Mouse (Mus musculus) olfactory bulb, adult 2 months (tissue): ENCODE results near the gene Arhgap28.

Experiments
- CTCF ChIP-seq: fragments of 200-500 bp; IDR thresholded peaks from 2 replicates; pipeline ENCODE4 v1.5.1; 2012; ENCODE audit warnings: low read depth, mild to moderate bottlenecking, low read length, moderate library complexity; ENCODE audit not compliant: insufficient read depth
- POLR2A ChIP-seq: fragments of 200-500 bp; IDR thresholded peaks from 2 replicates; pipeline ENCODE4 v1.6.1; 2012; ENCODE audit warnings: mild to moderate bottlenecking, low read depth, low read length, moderate library complexity; ENCODE audit not compliant: insufficient read depth

- TF ChIP-seq POLR2A (no peak), CTCF (no peak)
These were observed 45.0 kb downstream of the Arhgap28 start for GRCm38 (mm10) chr17:67958909-67959308.
